ENCODE assay signal across 20 mouse cellular contexts in the genomic region with DNA sequence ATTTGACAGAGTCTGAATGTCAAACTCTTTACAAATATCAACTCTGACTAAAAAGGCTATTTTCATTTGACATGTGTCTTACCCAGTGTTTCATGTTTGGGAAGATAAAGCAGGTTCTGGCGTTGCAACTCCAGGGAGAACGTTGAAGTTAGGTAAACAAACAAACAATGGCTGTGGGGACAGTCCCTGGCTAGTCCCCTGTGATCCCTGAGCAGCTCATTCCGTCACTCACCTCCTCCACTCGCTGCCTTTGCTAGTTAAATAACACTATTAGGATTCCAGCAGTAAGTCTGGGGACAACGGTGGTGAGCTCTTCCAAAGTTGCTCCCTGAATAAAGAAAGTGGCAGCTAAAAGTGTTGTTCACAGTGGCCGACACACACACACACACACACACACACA.
DNase-seq lines count a peak whose midpoint lies in the region; ATAC-seq and TF ChIP-seq lines count a peak whose summit lies in the region.
"Had no signal": no experiment of that assay in that cellular context is flagged by ENCODE, and none has a peak within 500 bp of the region (broad histone marks: within the 10 kb centered on the region; RNA-seq: fewer than 3 reads in every experiment).

No protein-coding gene starts in this region.

- no peak for DNase-seq in liver, embryonic 11.5 days (ENCODE audit: low spot score)
- DNase-seq in liver, embryonic 13.5 days, result no peak
- DNase-seq in liver, postnatal 0 days, result no peak
- no peak for DNase-seq in kidney, postnatal 4 days
- DNase-seq in urinary bladder, postnatal 14 days (ENCODE audit: low spot score), result no peak
- DNase-seq: adrenal gland, adult 2 months; adrenal gland, postnatal 14 days; adrenal gland, postnatal 36 days; cerebellum, adult 11-12 months; cerebellum, adult 2 months; cerebellum, adult 9-10 months; cerebellum, postnatal 10 days; cerebellum, postnatal 25 days had no signal

- 51% methylated on average over 6 of the region's 6 CpGs for WGBS in liver, embryonic 11.5 days
- 35% methylated on average over 6 of the region's 6 CpGs for WGBS in liver, embryonic 13.5 days (ENCODE audit: insufficient replicate concordance)
- 24% methylated on average over 6 of the region's 6 CpGs for WGBS in liver, embryonic 15.5 days (ENCODE audit: insufficient replicate concordance)
- 18% methylated on average over 6 of the region's 6 CpGs for WGBS in liver, postnatal 0 days (ENCODE audit: insufficient replicate concordance)
- WGBS in heart, embryonic 12.5 days, result 39% methylated on average over 6 of the region's 6 CpGs
- 66% methylated on average over 6 of the region's 6 CpGs for WGBS in midbrain, embryonic 15.5 days

- H3K4me2 ChIP-seq in liver, embryonic 11.5 days, result no peak overlapping the region
- no peak overlapping the region for H3K4me2 ChIP-seq in liver, embryonic 13.5 days
- no peak overlapping the region for H3K4me2 ChIP-seq in liver, embryonic 15.5 days
- H3K4me2 ChIP-seq in liver, postnatal 0 days (ENCODE audit: low read depth, low read length), result no peak overlapping the region
- H3K4me2 ChIP-seq in heart, embryonic 12.5 days, result no peak overlapping the region
- no peak overlapping the region for H3K4me2 ChIP-seq in midbrain, embryonic 15.5 days
- H3K4me2 ChIP-seq: embryonic facial prominence, embryonic 12.5 days; forebrain, embryonic 13.5 days; forebrain, embryonic 15.5 days had no signal

- TF ChIP-seq CTCF in liver, postnatal 0 days (IDR thresholded peaks at IDR 0.05; ENCODE audit: low read depth), result no peak

- no peak for TF ChIP-seq EP300 in liver, postnatal 0 days (IDR thresholded peaks at IDR 0.05; ENCODE audit: low read depth)

- no peak overlapping the region for H3K4me3 ChIP-seq in liver, embryonic 11.5 days (ENCODE audit: low read depth, low read length)
- no peak overlapping the region for H3K4me3 ChIP-seq in liver, embryonic 13.5 days (replicated peaks)
- no peak overlapping the region for H3K4me3 ChIP-seq in liver, embryonic 15.5 days (replicated peaks)
- H3K4me3 ChIP-seq in liver, postnatal 0 days (ENCODE audit: low read depth, low read length), result no peak overlapping the region
- no peak overlapping the region for H3K4me3 ChIP-seq in heart, embryonic 12.5 days
- H3K4me3 ChIP-seq in midbrain, embryonic 15.5 days, result no peak overlapping the region
- H3K4me3 ChIP-seq: embryonic facial prominence, embryonic 10.5 days; embryonic facial prominence, embryonic 12.5 days; forebrain, embryonic 13.5 days; forebrain, embryonic 15.5 days had no signal

- H3K4me1 ChIP-seq in liver, embryonic 11.5 days (replicated peaks; ENCODE audit: control insufficient read depth, insufficient read depth, low read length), result no peaks in the 10 kb centered on the region
- H3K4me1 ChIP-seq in liver, embryonic 13.5 days (replicated peaks), result no peaks in the 10 kb centered on the region
- no peaks in the 10 kb centered on the region for H3K4me1 ChIP-seq in liver, embryonic 15.5 days (replicated peaks)
- H3K4me1 ChIP-seq in liver, postnatal 0 days (ENCODE audit: insufficient read depth), result no peaks in the 10 kb centered on the region
- peaks cover 5% of the 10 kb centered on the region for H3K4me1 ChIP-seq in heart, embryonic 12.5 days (replicated peaks)
- no peaks in the 10 kb centered on the region for H3K4me1 ChIP-seq in midbrain, embryonic 15.5 days
- H3K4me1 ChIP-seq: embryonic facial prominence, embryonic 12.5 days; forebrain, embryonic 15.5 days had no signal

- no peaks in the 10 kb centered on the region for H3K36me3 ChIP-seq in liver, embryonic 11.5 days (ENCODE audit: control insufficient read depth, insufficient read depth, low read length)
- no peaks in the 10 kb centered on the region for H3K36me3 ChIP-seq in liver, embryonic 13.5 days
- H3K36me3 ChIP-seq in liver, embryonic 15.5 days (replicated peaks), result no peaks in the 10 kb centered on the region
- no peaks in the 10 kb centered on the region for H3K36me3 ChIP-seq in liver, postnatal 0 days (replicated peaks; ENCODE audit: insufficient read depth, low read length)
- no peaks in the 10 kb centered on the region for H3K36me3 ChIP-seq in heart, embryonic 12.5 days
- no peaks in the 10 kb centered on the region for H3K36me3 ChIP-seq in midbrain, embryonic 15.5 days (replicated peaks)
- H3K36me3 ChIP-seq: embryonic facial prominence, embryonic 10.5 days; embryonic facial prominence, embryonic 12.5 days; forebrain, embryonic 15.5 days had no signal

- peak overlapping the region; percentile 49; the same call in 1 of the 2 replicates for H3K27ac ChIP-seq in liver, embryonic 11.5 days (ENCODE audit: low read depth, low read length)
- peak overlapping the region; percentile 71 for H3K27ac ChIP-seq in liver, embryonic 13.5 days
- H3K27ac ChIP-seq in liver, embryonic 15.5 days (replicated peaks), result peak overlapping the region; percentile 59; the same call in 1 of the 2 replicates
- H3K27ac ChIP-seq in liver, postnatal 0 days (ENCODE audit: low read depth), result no peak overlapping the region
- no peak overlapping the region for H3K27ac ChIP-seq in heart, embryonic 12.5 days (ENCODE audit: poor library complexity, severe bottlenecking)
- H3K27ac ChIP-seq in midbrain, embryonic 15.5 days, result no peak overlapping the region
- H3K27ac ChIP-seq: embryonic facial prominence, embryonic 10.5 days; embryonic facial prominence, embryonic 12.5 days; forebrain, embryonic 13.5 days; forebrain, embryonic 15.5 days had no signal

- no peak overlapping the region for H3K9ac ChIP-seq in liver, embryonic 11.5 days (ENCODE audit: low read depth, low read length)
- no peak overlapping the region for H3K9ac ChIP-seq in liver, embryonic 13.5 days
- no peak overlapping the region for H3K9ac ChIP-seq in liver, embryonic 15.5 days
- no peak overlapping the region for H3K9ac ChIP-seq in liver, postnatal 0 days (replicated peaks)
- no peak overlapping the region for H3K9ac ChIP-seq in heart, embryonic 12.5 days
- no peak overlapping the region for H3K9ac ChIP-seq in midbrain, embryonic 15.5 days
- H3K9ac ChIP-seq: embryonic facial prominence, embryonic 12.5 days; forebrain, embryonic 13.5 days; forebrain, embryonic 15.5 days had no signal

- no peaks in the 10 kb centered on the region for H3K9me3 ChIP-seq in liver, embryonic 11.5 days (ENCODE audit: control insufficient read depth, low read length)
- H3K9me3 ChIP-seq in liver, embryonic 13.5 days (replicated peaks), result no peaks in the 10 kb centered on the region
- no peaks in the 10 kb centered on the region for H3K9me3 ChIP-seq in liver, embryonic 15.5 days (replicated peaks)
- H3K9me3 ChIP-seq in liver, postnatal 0 days (ENCODE audit: low read length), result no peaks in the 10 kb centered on the region
- H3K9me3 ChIP-seq in heart, embryonic 12.5 days (replicated peaks), result no peaks in the 10 kb centered on the region
- H3K9me3 ChIP-seq in midbrain, embryonic 15.5 days, result no peaks in the 10 kb centered on the region
- H3K9me3 ChIP-seq: embryonic facial prominence, embryonic 10.5 days; embryonic facial prominence, embryonic 12.5 days; forebrain, embryonic 13.5 days; forebrain, embryonic 15.5 days had no signal

- no peak; the same call in 1 of the 2 replicates for ATAC-seq in liver, embryonic 11.5 days (replicated peaks; ENCODE audit: low FRiP score)
- 0 out of 2 replicates have a peak, but pooled peaks have one; percentile 39 for ATAC-seq in liver, embryonic 13.5 days (ENCODE audit: low read depth)
- ATAC-seq in liver, embryonic 15.5 days (ENCODE audit: insufficient read depth), result peak; percentile 55; the same call in 1 of the 2 replicates
- ATAC-seq in liver, postnatal 0 days, result peak; percentile 55; the same call in 1 of the 2 replicates
- no peak for ATAC-seq in heart, embryonic 12.5 days (ENCODE audit: insufficient number of reproducible peaks, low FRiP score)
- no peak for ATAC-seq in midbrain, embryonic 15.5 days (replicated peaks)
- ATAC-seq: forebrain, embryonic 13.5 days; forebrain, embryonic 15.5 days had no signal

- H3K27me3 ChIP-seq in liver, embryonic 11.5 days (replicated peaks; ENCODE audit: control insufficient read depth, insufficient read depth, low read length), result no peaks in the 10 kb centered on the region
- no peaks in the 10 kb centered on the region for H3K27me3 ChIP-seq in liver, embryonic 13.5 days
- H3K27me3 ChIP-seq in liver, embryonic 15.5 days, result no peaks in the 10 kb centered on the region
- H3K27me3 ChIP-seq in liver, postnatal 0 days (ENCODE audit: insufficient read depth, low read length), result no peaks in the 10 kb centered on the region
- H3K27me3 ChIP-seq in heart, embryonic 12.5 days (replicated peaks), result no peaks in the 10 kb centered on the region
- H3K27me3 ChIP-seq in midbrain, embryonic 15.5 days (replicated peaks), result no peaks in the 10 kb centered on the region
- H3K27me3 ChIP-seq: embryonic facial prominence, embryonic 12.5 days had no signal

Comparison
In these comparisons a context has a peak if more than half of its experiments do, and no peak if none do; other contexts are left out.
1. ATAC-seq: peak in liver, embryonic 13.5 days (single experiment), liver, embryonic 15.5 days (single experiment) and liver, postnatal 0 days (single experiment); none in liver, embryonic 11.5 days (single experiment), heart, embryonic 12.5 days (single experiment) and midbrain, embryonic 15.5 days (single experiment).
2. H3K27ac ChIP-seq: peak in liver, embryonic 11.5 days (single experiment), liver, embryonic 13.5 days (single experiment) and liver, embryonic 15.5 days (single experiment); none in liver, postnatal 0 days (single experiment), heart, embryonic 12.5 days (single experiment) and midbrain, embryonic 15.5 days (single experiment).